Mouse (Mus musculus): Measurements from ENCODE around the gene Cd300lb.
A peak's percentile ranks its signal among the peaks of the same experiment; 100 is the strongest.
"Not testable (repeated sequence)": the region's sequence is repeated elsewhere in the genome, so short reads cannot be mapped to it uniquely, and the experiment has no call there.

Gene Cd300lb

GRCm38 (mm10) chr11:114934144-114934543, at the start of gene Cd300lb:
Gene Cd300lb, minus strand, starts transcription at chr11:114934386.
- no peak for DNase-seq (ENCODE audit: low spot score in 2 of 2)

GRCm38 (mm10) chr11:114981866-114982265, 47.7 kb upstream of the Cd300lb start:
- DNase-seq (ENCODE audit: low spot score in 2 of 2): peak in 1 of 2 experiments; percentile 13

DNA sequence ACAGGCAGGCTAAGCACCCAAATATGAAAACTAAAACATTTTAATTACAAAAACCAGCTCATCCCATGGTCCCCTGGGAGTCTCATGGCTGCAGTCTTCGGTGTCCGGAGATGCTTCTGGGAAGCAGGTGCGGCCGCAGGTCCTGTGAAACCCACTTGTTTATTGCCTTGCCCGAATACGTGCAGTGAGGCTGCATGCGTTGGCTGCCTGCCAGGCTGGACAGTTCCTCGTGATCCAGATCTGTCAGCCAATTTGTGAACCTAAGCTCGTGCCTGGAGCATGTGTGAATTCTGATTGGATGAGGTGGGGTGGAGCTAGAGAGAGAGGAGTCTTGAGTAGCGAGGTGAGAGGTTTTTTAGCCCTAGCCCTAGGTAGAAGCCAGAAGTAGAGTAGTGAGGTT, 38.5 kb upstream of the Cd300lb start:
- no peak for DNase-seq (ENCODE audit: low spot score in 2 of 2)

DNA sequence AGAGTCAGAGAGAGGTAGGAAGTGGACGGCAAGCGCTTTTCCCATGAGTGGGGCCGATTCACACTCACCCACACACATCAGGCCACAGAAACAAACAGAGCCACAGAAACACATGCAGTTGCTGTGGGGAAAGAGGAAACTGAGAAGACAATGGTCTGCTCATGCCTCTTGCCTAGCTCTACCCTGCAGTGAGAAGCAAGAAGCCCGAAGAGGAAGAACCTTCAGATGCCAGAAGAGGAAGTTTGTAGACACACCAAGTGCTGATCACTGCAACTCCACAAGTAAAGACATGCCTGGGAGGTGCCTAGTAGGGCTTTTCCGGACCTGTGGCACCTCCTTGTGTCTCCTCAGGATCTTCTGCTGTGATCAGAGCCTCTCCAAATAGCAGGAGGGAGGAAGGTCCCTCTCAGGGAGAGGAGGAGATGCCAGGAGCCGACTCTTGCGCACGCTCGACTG, 34.6 kb upstream of the Cd300lb start, which contains the start of gene Cd300c:
Gene Cd300c (minus strand): TSS at position 406 of the 456 bp plus-strand sequence.
- DNase-seq (ENCODE audit: low spot score in 2 of 2): no peak

DNA sequence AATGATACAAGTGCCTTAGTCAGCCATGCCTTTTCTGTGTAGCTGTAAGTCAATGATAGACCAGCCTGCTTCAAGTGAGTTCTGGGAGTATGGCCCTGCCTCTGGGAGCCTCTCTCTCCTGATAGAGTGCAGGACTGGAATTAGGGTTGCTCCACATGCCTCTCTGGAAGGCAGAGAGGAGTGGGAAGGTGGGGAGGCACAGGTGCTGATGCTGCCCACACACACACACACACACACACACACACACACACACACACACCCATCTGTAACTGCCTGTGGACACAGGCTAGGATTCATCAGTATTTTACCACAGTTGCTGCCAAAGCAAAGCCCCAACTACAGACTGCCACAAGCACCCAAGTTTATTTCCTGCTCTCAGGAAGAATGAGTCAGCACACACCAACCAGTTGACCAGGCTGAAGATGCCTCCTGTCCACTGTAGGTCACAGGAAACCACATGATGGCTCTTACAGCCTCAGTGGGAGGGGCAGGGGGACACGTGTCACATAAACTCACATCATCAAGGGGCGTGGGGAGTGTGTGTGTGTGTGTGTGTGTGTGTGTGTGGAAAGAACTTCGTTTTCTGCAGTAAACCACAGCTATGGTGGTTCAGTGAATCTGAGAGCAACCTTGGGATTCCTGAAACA, 31.1 kb upstream of the Cd300lb start:
- no peak for DNase-seq (ENCODE audit: low spot score in 2 of 2)

GRCm38 (mm10) chr11:114960369-114960768, 26.2 kb upstream of the Cd300lb start:
- no peak for DNase-seq (ENCODE audit: low spot score in 2 of 2)

DNA sequence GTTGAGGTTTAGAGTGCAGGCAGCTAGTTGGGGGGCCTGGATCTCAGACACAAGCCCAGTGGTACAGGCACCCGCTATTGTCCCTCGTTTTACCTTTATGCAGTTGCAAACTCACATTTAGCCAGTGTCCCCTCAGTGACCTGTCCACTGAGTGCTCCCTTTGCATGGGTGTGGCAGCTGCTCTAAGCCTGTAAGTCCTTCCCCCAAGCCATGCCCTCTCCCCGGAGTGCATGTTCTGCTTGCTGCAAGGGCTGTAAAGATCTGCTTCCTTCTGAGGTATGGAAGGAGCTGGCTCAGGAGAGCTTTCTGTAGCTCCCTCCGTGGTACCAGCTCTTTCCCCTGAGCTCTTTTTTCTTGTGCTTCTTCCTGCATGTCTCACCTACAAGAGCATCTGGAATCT, 595 bp downstream of the Cd300lb start:
- DNase-seq (ENCODE audit: low spot score in 2 of 2): no peak

DNA sequence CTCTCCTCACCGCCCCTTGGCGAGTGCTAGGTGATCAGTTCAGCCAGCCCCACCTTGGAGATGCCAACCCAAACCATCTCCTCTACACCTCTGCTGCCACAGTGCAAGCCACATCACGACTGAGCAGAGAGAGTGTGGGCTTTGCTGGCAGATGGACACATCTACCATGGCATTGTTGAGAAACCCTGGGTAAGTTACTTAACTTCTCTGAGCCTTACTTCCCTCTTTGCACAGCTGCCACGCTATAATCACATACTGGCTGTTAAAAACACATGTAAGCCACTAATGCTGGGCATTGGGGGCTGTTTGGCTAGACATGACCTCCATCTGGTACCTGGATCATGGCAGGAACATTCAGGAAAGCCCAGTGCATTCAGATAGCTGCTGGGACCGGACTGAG, 3.1 kb downstream of the Cd300lb start:
- no peak for DNase-seq (ENCODE audit: low spot score in 2 of 2)

GRCm38 (mm10) chr11:114929581-114929980, 4.6 kb downstream of the Cd300lb start:
- no peak for DNase-seq (ENCODE audit: low spot score in 2 of 2)

GRCm38 (mm10) chr11:114923961-114924360, 10.2 kb downstream of the Cd300lb start:
- no peak for DNase-seq (ENCODE audit: low spot score in 2 of 2)

- DNase-seq (ENCODE audit: low spot score in 2 of 2): peak; percentile 58 to 77
These were observed 11.7 kb downstream of the Cd300lb start for GRCm38 (mm10) chr11:114922439-114922838.

GRCm38 (mm10) chr11:114917120-114917519, 17.1 kb downstream of the Cd300lb start:
- no peak for DNase-seq (ENCODE audit: low spot score in 2 of 2)

DNA sequence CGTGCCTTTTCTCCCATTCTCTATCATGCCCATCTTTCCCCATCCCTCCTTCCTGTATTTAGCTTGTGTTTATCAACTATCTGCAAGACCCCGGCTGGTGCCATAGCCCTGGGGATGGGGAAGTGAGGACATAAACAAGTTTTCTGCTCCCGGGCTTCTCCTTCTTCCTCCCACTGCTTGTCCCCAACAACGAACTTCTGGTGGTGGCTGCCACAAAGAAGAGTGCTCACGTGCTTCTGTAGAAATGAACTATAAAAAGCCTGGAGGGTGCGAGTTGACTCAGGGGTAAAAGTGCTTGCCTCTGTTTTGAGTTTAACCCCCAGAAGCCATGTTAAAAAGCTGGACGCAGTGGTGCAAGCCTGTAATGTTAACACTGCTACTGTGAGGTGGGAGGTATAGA, 19.2 kb downstream of the Cd300lb start:
- DNase-seq (ENCODE audit: low spot score in 2 of 2): no peak

- peak; percentile 79 to 88 for DNase-seq (ENCODE audit: low spot score in 2 of 2)
These were observed 21.3 kb downstream of the Cd300lb start for GRCm38 (mm10) chr11:114912847-114913246.

GRCm38 (mm10) chr11:114909538-114909937, 24.6 kb downstream of the Cd300lb start:
- DNase-seq (ENCODE audit: low spot score in 2 of 2): not testable (repeated sequence)

GRCm38 (mm10) chr11:114908086-114908485, 26.1 kb downstream of the Cd300lb start:
- no peak for DNase-seq (ENCODE audit: low spot score in 2 of 2)

- DNase-seq (ENCODE audit: low spot score in 2 of 2): no peak
These were observed 26.6 kb downstream of the Cd300lb start for GRCm38 (mm10) chr11:114907567-114907966.

DNA sequence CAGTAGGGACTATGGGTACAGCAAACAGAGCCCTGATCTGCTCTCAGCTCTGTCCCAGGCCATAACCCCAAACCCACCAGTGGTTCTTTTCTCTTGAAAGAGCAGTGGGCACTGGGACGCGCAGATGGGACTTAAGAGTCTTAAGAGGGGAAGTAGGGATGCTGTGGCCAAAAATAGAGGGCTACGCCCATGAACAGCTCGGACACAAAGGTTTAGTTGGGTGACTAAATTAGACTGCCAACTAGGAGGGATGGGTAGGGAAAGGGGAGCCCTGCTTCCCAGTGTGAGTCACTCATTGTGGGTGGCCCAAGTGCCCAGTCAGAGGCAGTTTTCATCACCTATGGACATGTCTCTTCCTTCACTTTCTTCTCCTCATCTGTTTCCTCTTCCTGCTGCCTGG, 31.0 kb downstream of the Cd300lb start:
- DNase-seq (ENCODE audit: low spot score in 2 of 2): no peak

DNA sequence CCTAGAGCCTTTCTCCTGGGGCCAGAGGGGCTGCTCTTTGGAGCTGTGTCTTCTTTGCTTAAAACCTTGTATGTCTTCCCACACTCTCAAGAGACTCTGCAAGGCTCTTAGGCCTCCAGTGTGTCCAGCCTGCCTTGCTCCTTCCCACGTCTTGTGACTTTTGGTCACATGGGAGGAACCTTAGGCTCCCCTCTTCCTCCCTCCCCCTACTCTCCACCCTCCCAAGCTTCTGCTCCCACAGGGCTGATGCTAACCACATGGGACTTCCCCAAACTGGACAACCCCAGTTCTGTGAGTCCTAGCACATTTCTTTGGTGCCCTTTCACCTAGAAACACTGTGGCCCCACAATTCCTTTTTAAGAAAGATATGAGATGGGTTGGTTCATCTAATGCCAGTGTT, 36.2 kb downstream of the Cd300lb start:
- no peak for DNase-seq (ENCODE audit: low spot score in 2 of 2)

DNA sequence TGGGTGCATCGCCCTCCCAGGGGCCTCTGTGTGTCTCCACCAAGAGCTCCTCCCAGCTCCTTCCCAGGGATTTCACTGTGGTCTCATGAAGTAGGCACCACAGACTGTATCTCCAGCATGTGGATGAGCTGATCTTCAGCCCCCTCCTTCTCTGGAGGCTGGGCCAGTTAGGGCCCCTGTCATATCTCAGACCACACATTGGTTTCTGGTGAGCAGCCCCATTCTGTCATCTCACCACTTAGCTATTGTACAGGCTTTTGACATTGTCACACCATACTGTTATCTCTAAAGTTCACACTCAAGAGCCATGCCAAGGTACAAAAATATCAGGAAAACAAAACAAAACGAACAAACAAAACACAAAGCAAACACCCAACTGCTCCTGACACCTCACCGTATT, 38.1 kb downstream of the Cd300lb start:
- no peak for DNase-seq (ENCODE audit: low spot score in 2 of 2)

- DNase-seq (ENCODE audit: low spot score in 2 of 2): no peak
These were observed 43.6 kb downstream of the Cd300lb start for GRCm38 (mm10) chr11:114890542-114890941.

DNA sequence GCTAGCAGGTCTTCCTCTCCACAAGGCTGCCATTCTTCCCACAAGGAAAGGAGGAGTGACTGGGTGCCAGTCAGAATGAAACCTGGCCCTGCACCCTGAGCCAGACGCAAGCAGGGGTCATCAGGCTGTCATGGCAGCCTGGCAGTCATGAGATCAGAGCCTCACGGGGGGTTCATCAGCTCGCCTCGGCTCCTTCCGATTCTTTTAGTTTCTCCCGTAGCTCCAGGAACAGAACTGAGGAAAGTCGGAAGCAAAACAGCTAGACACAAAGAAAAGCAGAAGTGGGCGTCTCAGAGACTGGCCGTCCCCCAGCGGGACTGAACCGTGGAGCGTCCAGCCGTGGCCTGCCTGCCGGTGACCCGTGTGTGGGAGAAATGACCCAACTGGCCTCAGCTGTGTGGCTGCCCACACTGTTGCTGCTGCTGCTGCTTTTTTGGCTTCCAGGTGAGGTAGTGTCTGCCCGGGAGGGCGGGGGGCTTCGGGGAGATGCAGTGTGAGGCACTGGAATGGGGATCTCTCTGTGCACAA, 44.1 kb downstream of the Cd300lb start, which contains the start of gene Cd300a:
Gene Cd300a (plus strand): TSS at position 51 of the 528 bp plus-strand sequence.
- DNase-seq (ENCODE audit: low spot score in 2 of 2): no peak

DNA sequence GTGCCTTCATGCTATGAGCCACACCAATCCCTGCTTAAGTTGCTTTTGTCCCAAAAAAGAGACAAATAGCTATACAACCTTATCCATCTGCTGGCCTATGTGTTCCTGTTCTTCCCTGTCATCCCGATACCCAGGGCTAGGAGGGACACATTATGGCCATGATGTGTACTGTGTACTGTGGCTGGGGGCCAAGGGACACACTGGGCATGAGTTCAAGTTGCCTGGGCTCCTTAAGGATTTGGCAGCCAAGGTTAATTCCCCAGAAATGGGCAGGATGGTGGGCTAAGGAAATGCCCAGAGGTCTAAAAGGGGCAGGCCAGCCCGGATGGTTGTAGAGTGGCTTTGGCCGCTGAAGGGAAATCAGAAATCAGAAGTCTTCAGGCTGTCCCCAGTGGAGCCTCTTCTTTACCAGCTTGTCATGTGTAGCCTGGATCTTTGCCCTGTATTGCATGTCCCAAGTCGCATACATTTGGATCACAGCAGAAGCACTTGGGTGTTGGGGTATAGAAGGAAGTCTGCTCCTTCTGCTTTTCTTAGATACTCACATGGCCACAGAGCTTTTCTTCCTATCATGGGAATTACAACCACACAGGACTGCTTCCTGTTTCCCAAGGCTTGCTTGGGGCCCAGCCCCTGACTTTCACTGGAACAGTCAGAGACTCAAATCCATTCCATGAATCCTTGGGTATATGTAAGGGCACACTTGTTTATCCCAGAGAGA, 49.6 kb downstream of the Cd300lb start:
- DNase-seq (ENCODE audit: low spot score in 2 of 2): no peak
